ENCODE assay signal across 8 mouse cellular contexts in the genomic region with DNA sequence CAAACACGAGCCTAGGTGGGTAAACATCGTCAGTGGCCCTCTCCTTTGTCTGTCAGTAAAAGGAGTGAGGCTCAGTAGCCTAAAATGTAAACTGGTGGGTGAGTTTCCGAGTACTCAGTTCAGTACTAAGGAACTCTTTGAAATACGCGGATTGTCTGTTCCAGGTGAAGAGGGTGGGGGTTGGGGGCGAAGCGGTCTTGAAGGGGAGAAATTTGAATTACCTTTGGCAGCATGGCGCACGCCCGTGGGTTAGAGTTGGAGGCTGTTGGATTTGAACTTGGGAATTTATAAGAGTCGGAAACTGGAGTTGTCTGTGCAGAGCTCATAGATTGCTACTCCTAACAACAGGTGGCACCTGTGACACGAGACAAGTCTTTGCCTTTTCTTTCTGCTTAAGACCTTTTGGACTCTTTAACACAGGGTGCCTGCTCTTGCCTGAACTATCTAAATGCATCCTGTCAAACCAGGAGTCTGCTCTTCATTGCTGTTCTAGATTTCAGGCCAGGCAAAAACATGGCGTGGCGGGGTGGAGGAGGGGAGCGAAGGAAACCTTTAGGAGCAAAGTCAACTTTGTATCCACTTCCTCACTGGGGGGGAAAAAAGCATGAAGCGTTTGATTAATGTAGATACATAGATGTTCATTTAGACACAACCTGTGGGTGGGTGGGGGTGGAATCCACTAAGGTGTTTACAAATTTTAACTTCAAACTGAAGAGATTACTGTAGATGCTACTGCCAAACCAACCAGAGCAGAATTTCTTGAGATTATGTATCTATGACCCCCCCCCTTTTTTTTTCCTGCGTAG.
DNase-seq lines count a peak whose midpoint lies in the region; ATAC-seq and TF ChIP-seq lines count a peak whose summit lies in the region.

No protein-coding gene starts in this region.

- peak overlapping the region; percentile 26; the same call in 1 of the 2 replicates for H3K9ac ChIP-seq in embryonic facial prominence, embryonic 11.5 days (replicated peaks; ENCODE audit: low read length)
- H3K9ac ChIP-seq in midbrain, postnatal 0 days (replicated peaks; ENCODE audit: low read length, poor library complexity, severe bottlenecking), result peak overlapping the region; percentile 46; the same call in 1 of the 2 replicates

- 38% methylated on average over 17 of the region's 17 CpGs for WGBS in embryonic facial prominence, embryonic 11.5 days
- WGBS in midbrain, postnatal 0 days, result 41% methylated on average over 17 of the region's 17 CpGs

- no peaks in the 10 kb centered on the region for H3K9me3 ChIP-seq in embryonic facial prominence, embryonic 11.5 days (replicated peaks; ENCODE audit: control insufficient read depth, low read length)
- no peaks in the 10 kb centered on the region for H3K9me3 ChIP-seq in midbrain, postnatal 0 days (ENCODE audit: low read length)

- peak overlapping the region; percentile 48; the same call in 1 of the 2 replicates for H3K27ac ChIP-seq in layer of hippocampus, adult 2 months
- H3K27ac ChIP-seq in embryonic facial prominence, embryonic 11.5 days (replicated peaks; ENCODE audit: low read depth, low read length), result no peak overlapping the region
- no peak overlapping the region for H3K27ac ChIP-seq in midbrain, postnatal 0 days (ENCODE audit: low read depth, low read length)

- ATAC-seq in embryonic facial prominence, embryonic 11.5 days (replicated peaks; ENCODE audit: insufficient number of reproducible peaks, low FRiP score, low TSS enrichment, low read depth), result 0 out of 2 replicates have a peak, but pooled peaks have one; percentile 26
- peak; percentile 63 for ATAC-seq in inflammation-experienced regulatory T-cells, adult 6 months
- peak; percentile 50 for ATAC-seq in midbrain, postnatal 0 days (ENCODE audit: low FRiP score)
- ATAC-seq in granulocyte monocyte progenitor cell, adult 5-6 weeks (replicated peaks; ENCODE audit: poor library complexity, severe bottlenecking), result no peak

- no peaks in the 10 kb centered on the region for H3K36me3 ChIP-seq in embryonic facial prominence, embryonic 11.5 days (replicated peaks; ENCODE audit: control insufficient read depth, insufficient read depth, low read depth, low read length)
- no peaks in the 10 kb centered on the region for H3K36me3 ChIP-seq in midbrain, postnatal 0 days (ENCODE audit: insufficient read depth, low read length)

- H3K4me2 ChIP-seq in embryonic facial prominence, embryonic 11.5 days (ENCODE audit: low read depth, low read length), result peak overlapping the region; percentile 37
- peak overlapping the region; percentile 55 for H3K4me2 ChIP-seq in midbrain, postnatal 0 days (ENCODE audit: low read depth, low read length, poor library complexity, severe bottlenecking)

- peak overlapping the region; percentile 50 for H3K4me3 ChIP-seq in layer of hippocampus, adult 2 months
- H3K4me3 ChIP-seq in embryonic facial prominence, embryonic 11.5 days (ENCODE audit: low read depth, low read length), result 0 out of 2 replicates have a peak overlapping the region, but pooled peaks have one; percentile 17
- peak overlapping the region; percentile 30 for H3K4me3 ChIP-seq in midbrain, postnatal 0 days (ENCODE audit: low read depth, low read length)

- no peaks in the 10 kb centered on the region for H3K4me1 ChIP-seq in embryonic facial prominence, embryonic 11.5 days (ENCODE audit: control insufficient read depth, insufficient read depth, low read length)
- H3K4me1 ChIP-seq in midbrain, postnatal 0 days (ENCODE audit: insufficient read depth, low read length), result no peaks in the 10 kb centered on the region

- DNase-seq in layer of hippocampus, adult 2 months (ENCODE audit: low spot score in 2 of 2), result no peak
- no peak for DNase-seq in layer of hippocampus, adult 9-10 months (ENCODE audit: low spot score)
- peak; percentile 18 for DNase-seq in embryonic facial prominence, embryonic 11.5 days (ENCODE audit: low spot score)
- no peak for DNase-seq in midbrain, postnatal 0 days (ENCODE audit: low spot score)
- no peak for DNase-seq in adrenal gland, postnatal 14 days
- no peak for DNase-seq in ovary, postnatal 36 days (ENCODE audit: low spot score)

- TF ChIP-seq CTCF in layer of hippocampus, adult 2 months (conservative IDR thresholded peaks at IDR 0.05), result no peak; the same call in 1 of the 2 replicates
- no peak for TF ChIP-seq CTCF in midbrain, postnatal 0 days (IDR thresholded peaks at IDR 0.05)

- no peaks in the 10 kb centered on the region for H3K27me3 ChIP-seq in embryonic facial prominence, embryonic 11.5 days (ENCODE audit: control insufficient read depth, insufficient read depth, low read length)
- H3K27me3 ChIP-seq in midbrain, postnatal 0 days (ENCODE audit: insufficient read depth, low read length), result no peaks in the 10 kb centered on the region
